Mouse (Mus musculus) E14TG2a.4 (cell line): ENCODE results near the gene Nckap5.
"Not testable (repeated sequence)": the region's sequence is repeated elsewhere in the genome, so short reads cannot be mapped to it uniquely, and the experiment has no call there.

ENCODE experiments used
- CTCF ChIP-seq: conservative IDR thresholded peaks from 2 replicates; pipeline ENCODE4 v1.5.1; 2014; ENCODE audit warnings: low read length
- NANOG ChIP-seq: IDR thresholded peaks from 2 replicates; pipeline ENCODE4 v1.6.1; 2014; ENCODE audit warnings: borderline replicate concordance, low read length, mixed read lengths

DNA sequence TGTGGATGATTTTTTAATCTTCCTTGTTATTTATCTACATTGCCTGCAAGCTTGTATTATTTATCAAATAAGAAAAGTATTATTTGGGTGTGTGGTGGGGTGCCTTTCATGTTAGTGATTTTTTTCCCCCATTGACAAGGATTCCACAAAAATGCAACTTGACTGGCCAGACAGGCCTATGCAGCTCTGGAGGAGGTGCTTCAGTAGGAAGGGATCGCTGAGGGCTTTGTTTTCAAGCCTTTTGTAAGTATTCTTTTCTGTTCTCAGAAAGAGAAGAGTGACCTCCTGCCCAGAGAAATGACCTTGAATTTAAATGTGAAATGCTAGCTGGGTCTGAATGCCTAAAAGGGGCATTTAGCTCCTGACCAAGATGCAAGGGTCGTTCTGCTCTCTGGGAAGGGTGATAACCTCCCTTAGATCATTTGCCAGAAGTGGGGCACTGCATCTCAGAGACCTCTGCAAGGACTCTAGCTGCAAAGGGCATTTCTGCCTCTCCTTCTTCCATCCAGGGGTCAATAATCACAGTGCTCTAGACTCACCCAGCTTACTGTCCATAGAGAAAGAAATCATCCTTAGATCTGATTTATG is 50.2 kb downstream of the Nckap5 start:
- TF ChIP-seq CTCF, NANOG: not testable (repeated sequence)
